Mouse (Mus musculus): ENCODE measurements around the gene Ltb. TPM values are rescaled to one million over a fixed set of nuclear protein-coding genes. Genes with fewer than 3 reads are reported as not detected.
A peak's percentile ranks its signal among the peaks of the same experiment; 100 is the strongest.

The Ltb gene
- polyA plus RNA-seq, 1 experiment from 2014 or later = 0.35 TPM

- H3K9ac ChIP-seq (replicated peaks) = no peak overlapping the region
- WGBS = 90% methylated on average over 8 of the region's 8 CpGs
- H3K9me3 ChIP-seq = no peaks in the 10 kb centered on the region
- no peaks in the 10 kb centered on the region for H3K27me3 ChIP-seq
- peaks cover 95% of the 10 kb centered on the region for H3K36me3 ChIP-seq
- no peak for ATAC-seq
- no peak overlapping the region for H3K4me2 ChIP-seq (replicated peaks)
- H3K4me1 ChIP-seq (replicated peaks) = peaks cover 16% of the 10 kb centered on the region
- H3K4me3 ChIP-seq (replicated peaks) = no peak overlapping the region
- H3K27ac ChIP-seq = no peak overlapping the region
Measured at GRCm38 (mm10) chr17:35157661-35158175, 36.5 kb upstream of the Ltb start.

- peak overlapping the region; percentile 42; the same call in 1 of the 2 replicates for H3K9ac ChIP-seq (replicated peaks)
Measured at GRCm38 (mm10) chr17:35158850-35159593, 35.2 kb upstream of the Ltb start.

DNA sequence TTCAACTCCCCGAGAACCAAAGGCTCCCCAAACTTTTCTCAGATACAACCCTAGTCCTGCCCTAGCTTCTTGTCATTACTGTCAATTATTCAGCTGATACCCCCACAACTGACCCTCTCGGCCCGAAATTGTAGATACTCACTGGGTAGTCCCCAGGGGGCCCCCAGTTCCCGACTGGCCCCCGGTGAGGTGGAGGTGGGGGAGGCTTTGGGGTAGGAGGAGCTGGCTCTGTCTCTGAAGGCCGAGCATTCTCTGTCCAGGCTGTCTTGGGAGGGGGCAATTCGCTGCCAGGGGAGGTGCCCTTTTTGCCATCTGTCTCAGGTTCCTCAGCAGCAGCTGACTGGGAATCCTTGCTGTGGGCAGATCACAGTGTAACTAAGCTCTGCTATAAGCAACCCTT, 34.6 kb upstream of the Ltb start:
- H3K27ac ChIP-seq = no peak overlapping the region
- H3K4me2 ChIP-seq (replicated peaks) = no peak overlapping the region
- no peak overlapping the region for H3K9ac ChIP-seq (replicated peaks)
- peaks cover 76% of the 10 kb centered on the region for H3K36me3 ChIP-seq
- H3K4me1 ChIP-seq (replicated peaks) = peaks cover 24% of the 10 kb centered on the region
- no peak for ATAC-seq
- H3K4me3 ChIP-seq (replicated peaks) = no peak overlapping the region
- no peaks in the 10 kb centered on the region for H3K27me3 ChIP-seq
- WGBS = 85% methylated on average over 7 of the region's 7 CpGs
- H3K9me3 ChIP-seq = no peaks in the 10 kb centered on the region

More at GRCm38 (mm10) chr17:35158850-35159593, 35.2 kb upstream of the Ltb start:
- no peak for ATAC-seq
- Histone ChIP-seq H3K9me3 (no peaks in the 10 kb centered on the region), H3K36me3 (peaks cover 82% of the 10 kb centered on the region), H3K27ac (no peak overlapping the region), H3K4me1 (replicated peaks) (peaks cover 24% of the 10 kb centered on the region), H3K4me3 (replicated peaks) (no peak overlapping the region), H3K27me3 (no peaks in the 10 kb centered on the region), H3K4me2 (replicated peaks) (no peak overlapping the region)
- WGBS = 96% methylated on average over 16 of the region's 16 CpGs

- peak overlapping the region; percentile 91; the same call in 1 of the 2 replicates for H3K4me2 ChIP-seq (replicated peaks)
- 0 out of 2 replicates have a peak overlapping the region, but pooled peaks have one; percentile 99 for H3K4me3 ChIP-seq (replicated peaks)
- H3K27ac ChIP-seq = no peak overlapping the region
- 89% methylated on average over 11 of the region's 11 CpGs for WGBS
- no peaks in the 10 kb centered on the region for H3K27me3 ChIP-seq
- H3K4me1 ChIP-seq (replicated peaks) = peaks cover 33% of the 10 kb centered on the region
- no peaks in the 10 kb centered on the region for H3K9me3 ChIP-seq
- no peak for ATAC-seq
- H3K36me3 ChIP-seq = peaks cover 58% of the 10 kb centered on the region
- 0 out of 2 replicates have a peak overlapping the region, but pooled peaks have one; percentile 100 for H3K9ac ChIP-seq (replicated peaks)
Measured at GRCm38 (mm10) chr17:35161421-35161820, 32.8 kb upstream of the Ltb start.

DNA sequence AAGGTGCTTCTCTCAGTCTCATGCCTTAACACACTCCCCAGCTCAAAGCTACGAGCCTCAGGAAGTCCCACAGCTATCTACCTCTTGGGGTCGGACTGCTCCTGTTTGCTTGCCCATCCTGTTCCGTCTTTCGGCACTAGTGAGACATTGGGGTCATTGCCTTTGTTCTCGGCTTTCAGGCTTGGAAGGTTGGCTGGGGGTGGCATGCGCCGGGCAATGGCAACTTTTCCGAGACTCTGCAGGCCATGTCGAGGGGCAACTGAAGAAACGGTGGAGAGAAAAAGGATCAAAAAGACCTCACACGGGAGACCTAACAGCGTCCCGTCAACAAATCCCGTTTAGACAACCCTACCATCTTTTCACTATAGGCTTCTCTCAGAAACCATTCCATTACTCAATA, 32.1 kb upstream of the Ltb start:
- 73% methylated on average over 14 of the region's 14 CpGs for WGBS
- Histone ChIP-seq H3K4me2 (replicated peaks) (peak overlapping the region; percentile 91), H3K4me1 (replicated peaks) (peaks cover 35% of the 10 kb centered on the region), H3K9me3 (no peaks in the 10 kb centered on the region), H3K36me3 (peaks cover 51% of the 10 kb centered on the region), H3K27ac (no peak overlapping the region), H3K9ac (replicated peaks) (peak overlapping the region; percentile 100), H3K4me3 (replicated peaks) (peak overlapping the region; percentile 99), H3K27me3 (no peaks in the 10 kb centered on the region)
- ATAC-seq = no peak

DNA sequence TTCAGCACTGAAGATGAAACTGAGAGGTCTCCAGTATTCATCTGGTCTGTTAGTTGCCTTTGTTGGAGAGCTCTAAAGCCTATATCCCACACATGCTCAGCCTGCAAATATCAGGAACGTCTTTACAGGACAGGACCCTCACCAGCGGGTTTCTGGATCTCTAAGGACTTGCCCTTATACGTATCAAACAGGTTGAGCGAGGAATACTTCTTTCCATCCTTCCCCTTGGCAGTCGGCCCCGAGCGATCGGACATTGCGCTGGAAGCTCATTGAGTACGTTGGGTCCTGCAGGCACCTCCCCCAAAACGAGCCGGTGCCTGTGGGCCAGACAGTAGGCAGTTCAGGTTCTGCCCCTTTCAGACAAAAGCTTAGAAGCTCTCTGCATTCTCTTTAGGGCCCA, 31.5 kb upstream of the Ltb start:
- peak overlapping the region; percentile 100 for H3K9ac ChIP-seq (replicated peaks)
- peak overlapping the region; percentile 14 for H3K27ac ChIP-seq
- 51% methylated on average over 12 of the region's 12 CpGs for WGBS

GRCm38 (mm10) chr17:35163326-35164081, 30.7 kb upstream of the Ltb start:
- Histone ChIP-seq H3K36me3 (peaks cover 37% of the 10 kb centered on the region), H3K9ac (replicated peaks) (peak overlapping the region; percentile 100)
- WGBS = 10% methylated on average over 8 of the region's 8 CpGs

More for the DNA sequence above, 31.5 kb upstream of the Ltb start:
- ATAC-seq = no peak
- H3K36me3 ChIP-seq = peaks cover 45% of the 10 kb centered on the region
- no peaks in the 10 kb centered on the region for H3K9me3 ChIP-seq
- no peaks in the 10 kb centered on the region for H3K27me3 ChIP-seq
- peaks cover 35% of the 10 kb centered on the region for H3K4me1 ChIP-seq (replicated peaks)
- H3K4me2 ChIP-seq (replicated peaks) = peak overlapping the region; percentile 91
- peak overlapping the region; percentile 99 for H3K4me3 ChIP-seq (replicated peaks)

DNA sequence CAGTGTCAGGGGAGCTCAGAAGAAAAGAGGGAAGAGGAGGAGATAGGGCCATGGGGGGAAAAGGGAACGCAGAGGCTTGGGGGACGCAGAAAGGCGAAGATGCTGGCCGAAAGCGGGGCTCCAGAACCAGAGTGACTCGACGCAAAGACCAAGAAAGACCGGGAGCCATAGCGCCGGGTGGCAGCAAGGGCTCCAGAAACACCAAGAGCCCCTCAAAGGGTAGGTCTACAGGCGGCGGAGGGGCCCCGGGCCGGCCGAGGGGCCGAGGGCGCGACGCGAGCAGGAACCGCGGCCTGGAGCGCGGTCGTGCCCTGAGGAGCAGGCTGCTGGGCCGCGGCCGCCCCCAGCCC, 30.0 kb upstream of the Ltb start:
- H3K27ac ChIP-seq = peak overlapping the region; percentile 97
- no peaks in the 10 kb centered on the region for H3K27me3 ChIP-seq
- H3K9ac ChIP-seq (replicated peaks) = peak overlapping the region; percentile 100
- WGBS = under 1% methylated on average over 27 of the region's 28 CpGs
- peak overlapping the region; percentile 91 for H3K4me2 ChIP-seq (replicated peaks)
- H3K9me3 ChIP-seq = no peaks in the 10 kb centered on the region
- peaks cover 35% of the 10 kb centered on the region for H3K4me1 ChIP-seq (replicated peaks)
- H3K36me3 ChIP-seq = peaks cover 30% of the 10 kb centered on the region
- no peak for ATAC-seq
- peak overlapping the region; percentile 99 for H3K4me3 ChIP-seq (replicated peaks)

More at GRCm38 (mm10) chr17:35163326-35164081, 30.7 kb upstream of the Ltb start:
- peak overlapping the region; percentile 97 for H3K27ac ChIP-seq
- H3K4me1 ChIP-seq (replicated peaks) = peaks cover 35% of the 10 kb centered on the region
- peak overlapping the region; percentile 91 for H3K4me2 ChIP-seq (replicated peaks)
- ATAC-seq = no peak
- H3K4me3 ChIP-seq (replicated peaks) = peak overlapping the region; percentile 99
- H3K27me3 ChIP-seq = no peaks in the 10 kb centered on the region
- no peaks in the 10 kb centered on the region for H3K9me3 ChIP-seq

DNA sequence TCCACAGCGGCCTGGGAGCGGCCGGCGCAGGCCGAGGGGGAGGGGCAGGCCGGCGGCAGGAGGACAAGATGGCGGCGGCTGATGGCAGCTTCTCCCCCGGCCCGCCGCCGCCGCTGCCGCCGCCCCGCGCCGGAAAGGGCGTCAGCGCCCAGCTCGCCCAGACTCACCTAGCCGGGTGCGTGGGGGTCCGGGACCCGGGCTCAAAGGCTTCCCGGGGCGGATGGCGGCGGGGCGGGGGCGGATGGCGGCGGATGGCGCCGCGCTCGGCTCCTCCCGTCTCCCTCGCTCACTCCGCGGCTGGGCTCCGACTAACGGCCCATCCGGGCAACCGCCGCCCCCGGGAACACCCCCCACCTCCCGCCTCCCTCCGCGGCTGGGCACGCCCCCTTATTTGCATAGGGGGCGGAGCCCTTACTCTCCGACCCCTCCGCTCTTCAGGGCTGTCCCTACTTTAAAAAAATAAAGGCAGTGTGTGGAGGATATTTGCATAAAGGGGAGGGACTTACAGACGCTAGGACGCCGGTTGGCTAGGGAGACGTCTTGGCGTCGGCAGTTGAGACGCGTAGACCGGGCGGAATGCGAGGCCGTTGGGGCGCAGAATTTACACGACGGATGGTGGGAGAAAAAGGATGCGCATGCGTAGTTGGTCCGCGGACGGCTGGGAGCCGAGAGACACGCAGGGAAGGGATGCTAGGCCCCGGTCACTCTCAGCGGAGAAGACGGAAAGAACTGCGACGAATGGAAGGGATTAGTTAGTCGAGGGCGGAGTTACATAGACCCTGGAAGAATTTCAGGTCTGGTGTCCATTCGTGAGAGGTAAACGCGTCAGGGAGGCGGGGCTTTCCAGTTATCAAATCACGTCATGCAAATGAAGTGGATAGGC, 29.4 kb upstream of the Ltb start, which contains the start of gene Prrc2a:
TSS of gene Prrc2a (minus strand) at position 330 of the 883 bp plus-strand sequence.
- H3K27me3 ChIP-seq = no peaks in the 10 kb centered on the region
- peak within 1 kb of the TSS; percentile 99 for H3K4me3 ChIP-seq (replicated peaks)
- no peaks in the 10 kb centered on the region for H3K9me3 ChIP-seq
- H3K4me1 ChIP-seq (replicated peaks) = peaks cover 35% of the 10 kb centered on the region
- peak; percentile 95 for ATAC-seq
- H3K27ac ChIP-seq = peak within 1 kb of the TSS; percentile 97
- peaks cover 24% of the 10 kb centered on the region for H3K36me3 ChIP-seq
- H3K4me2 ChIP-seq (replicated peaks) = peak within 1 kb of the TSS; percentile 91
- WGBS = under 1% methylated on average over 58 of the region's 89 CpGs
- peak within 1 kb of the TSS; percentile 100 for H3K9ac ChIP-seq (replicated peaks)

DNA sequence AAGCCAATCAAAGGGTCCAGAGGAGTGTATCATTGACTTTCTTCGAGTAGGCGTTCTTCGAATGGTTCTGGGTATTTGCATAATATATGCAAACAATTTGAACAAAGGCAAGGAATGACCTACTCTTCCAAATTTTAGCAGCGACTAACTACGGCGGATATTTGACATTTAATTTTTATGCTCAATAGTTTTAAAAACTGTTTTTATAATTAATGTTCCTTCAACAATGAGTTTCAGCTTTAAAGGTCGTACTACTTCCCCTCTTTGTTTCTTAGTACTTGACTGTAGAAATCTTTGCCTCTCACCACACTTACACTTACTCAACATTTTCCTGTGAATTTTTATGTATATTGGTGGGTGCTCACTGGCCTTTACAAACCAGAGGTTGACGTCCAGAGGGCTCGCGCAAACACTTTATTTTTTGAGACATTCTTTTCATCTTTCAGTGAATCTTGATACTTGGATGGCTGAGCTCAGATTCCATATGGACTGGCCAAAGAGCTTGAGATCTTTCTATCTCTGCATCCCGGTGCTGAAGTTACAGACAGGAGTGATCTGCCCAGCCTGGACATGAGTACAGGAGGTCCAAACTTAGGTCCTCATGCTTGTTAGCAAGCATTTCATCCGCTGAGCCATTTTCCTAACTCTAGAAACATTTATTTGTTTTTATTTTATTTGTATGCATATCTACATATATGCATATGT, 28.6 kb upstream of the Ltb start:
- Histone ChIP-seq H3K4me2 (replicated peaks) (peak overlapping the region; percentile 91), H3K9me3 (no peaks in the 10 kb centered on the region), H3K27me3 (no peaks in the 10 kb centered on the region), H3K4me3 (replicated peaks) (peak overlapping the region; percentile 99), H3K27ac (peak overlapping the region; percentile 97), H3K9ac (replicated peaks) (peak overlapping the region; percentile 67), H3K36me3 (peaks cover 16% of the 10 kb centered on the region), H3K4me1 (replicated peaks) (peaks cover 35% of the 10 kb centered on the region)
- peak; percentile 83 for ATAC-seq
- 24% methylated on average over 12 of the region's 12 CpGs for whole genome bisulfite sequencing
